Mouse (Mus musculus): ENCODE data around the gene Dhx32. TPM values are rescaled to one million over a fixed set of nuclear protein-coding genes. Genes with fewer than 3 reads are reported as not detected.
A peak's percentile ranks its signal among the peaks of the same experiment; 100 is the strongest.
"Not testable (repeated sequence)": the region's sequence is repeated elsewhere in the genome, so short reads cannot be mapped to it uniquely, and the experiment has no call there.

Gene Dhx32
- total RNA-seq, 2 experiments from 2014 or later, result 35.4 to 36.5 TPM

- no peak for DNase-seq (ENCODE audit: low spot score in 2 of 2)
Observed at GRCm38 (mm10) chr7:133730324-133731191, 52.0 kb downstream of the Dhx32 start.

- DNase-seq (ENCODE audit: low spot score in 2 of 2), result peak in 1 of 2 experiments; percentile 58
Observed at GRCm38 (mm10) chr7:133729351-133729750, 53.2 kb downstream of the Dhx32 start.

- DNase-seq (ENCODE audit: low spot score in 2 of 2), result no peak
Observed at GRCm38 (mm10) chr7:133727027-133727426, 55.5 kb downstream of the Dhx32 start.

- no peak for DNase-seq (ENCODE audit: low spot score in 2 of 2)
Observed at GRCm38 (mm10) chr7:133725571-133725970, 57.0 kb downstream of the Dhx32 start.

GRCm38 (mm10) chr7:133724844-133725243 lies 57.7 kb downstream of the Dhx32 start:
- no peak for DNase-seq (ENCODE audit: low spot score in 2 of 2)

GRCm38 (mm10) chr7:133720616-133721015 lies 61.9 kb downstream of the Dhx32 start:
- no peak for DNase-seq (ENCODE audit: low spot score in 2 of 2)

GRCm38 (mm10) chr7:133718580-133718979 lies 63.9 kb downstream of the Dhx32 start:
- DNase-seq (ENCODE audit: low spot score in 2 of 2), result no peak

GRCm38 (mm10) chr7:133715387-133715786 lies 67.1 kb downstream of the Dhx32 start:
- no peak for DNase-seq (ENCODE audit: low spot score in 2 of 2)

GRCm38 (mm10) chr7:133707301-133707700 lies 75.2 kb downstream of the Dhx32 start:
- DNase-seq (ENCODE audit: low spot score in 2 of 2), result no peak

GRCm38 (mm10) chr7:133703906-133704305 lies 78.6 kb downstream of the Dhx32 start:
- no peak for DNase-seq (ENCODE audit: low spot score in 2 of 2)

GRCm38 (mm10) chr7:133702333-133702732 lies 80.2 kb downstream of the Dhx32 start:
- no peak for DNase-seq (ENCODE audit: low spot score in 2 of 2)

- DNase-seq (ENCODE audit: low spot score in 2 of 2), result no peak
Observed at GRCm38 (mm10) chr7:133701366-133701765, 81.2 kb downstream of the Dhx32 start.

GRCm38 (mm10) chr7:133699885-133700284 lies 82.6 kb downstream of the Dhx32 start:
- no peak for DNase-seq (ENCODE audit: low spot score in 2 of 2)

GRCm38 (mm10) chr7:133698021-133698709 lies 84.4 kb downstream of the Dhx32 start:
- DNase-seq (ENCODE audit: low spot score in 2 of 2), result no peak

GRCm38 (mm10) chr7:133685644-133686043 lies 96.9 kb downstream of the Dhx32 start:
- DNase-seq (ENCODE audit: low spot score in 2 of 2), result not testable (repeated sequence)

- DNase-seq (ENCODE audit: low spot score in 2 of 2), result no peak
Observed at GRCm38 (mm10) chr7:133684701-133685100, 97.8 kb downstream of the Dhx32 start.

GRCm38 (mm10) chr7:133684110-133684509 lies 98.4 kb downstream of the Dhx32 start:
- no peak for DNase-seq (ENCODE audit: low spot score in 2 of 2)

- DNase-seq (ENCODE audit: low spot score in 2 of 2), result no peak
Observed at GRCm38 (mm10) chr7:133683626-133684025, 98.9 kb downstream of the Dhx32 start.

GRCm38 (mm10) chr7:133679961-133680360 lies 102.6 kb downstream of the Dhx32 start, which contains the start of gene Mmp21:
Gene Mmp21, minus strand, starts transcription at chr7:133680061.
- DNase-seq (ENCODE audit: low spot score in 2 of 2), result no peak

- DNase-seq (ENCODE audit: low spot score in 2 of 2), result no peak
Observed at GRCm38 (mm10) chr7:133679439-133679838, 103.1 kb downstream of the Dhx32 start.

- DNase-seq (ENCODE audit: low spot score in 2 of 2), result no peak
Observed at GRCm38 (mm10) chr7:133678716-133679115, 103.8 kb downstream of the Dhx32 start.

- DNase-seq (ENCODE audit: low spot score in 2 of 2), result no peak
Observed at GRCm38 (mm10) chr7:133676002-133676401, 106.5 kb downstream of the Dhx32 start.

Measured in layer of hippocampus, adult 18-20 months (tissue).